Mouse (Mus musculus): ENCODE data around the gene Mecom. TPM values are rescaled to one million over a fixed set of nuclear protein-coding genes. Genes with fewer than 3 reads are reported as not detected.

The Mecom gene
- polyA plus RNA-seq, 1 experiment, result 0.02 TPM

DNA sequence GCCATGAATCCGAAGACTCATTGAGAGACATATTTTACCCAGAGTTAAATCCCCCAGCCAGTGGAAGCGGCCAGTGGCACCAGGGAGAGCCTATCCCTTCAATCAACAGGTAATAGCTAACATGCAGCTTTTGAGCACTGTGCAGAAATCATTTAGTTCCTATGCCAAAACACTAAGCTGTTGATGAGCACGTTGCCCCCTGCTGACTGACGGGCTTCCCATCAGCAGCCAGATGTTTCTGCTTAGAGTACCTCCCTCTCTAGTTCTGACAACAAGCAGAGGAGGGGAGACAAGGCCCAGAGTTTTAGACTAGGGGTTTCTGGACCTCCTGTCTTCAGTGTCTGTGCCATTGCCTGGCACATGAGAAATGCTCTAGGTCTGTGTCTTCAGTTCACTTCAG, 239.7 kb downstream of the Mecom start:
- H3K36me3 ChIP-seq (ENCODE audit: control insufficient read depth), result no peaks in the 10 kb centered on the region
- H3K9me3 ChIP-seq (ENCODE audit: control insufficient read depth, low read length), result no peaks in the 10 kb centered on the region
- no peaks in the 10 kb centered on the region for H3K27me3 ChIP-seq (ENCODE audit: control insufficient read depth)
- no peak overlapping the region for H3K4me3 ChIP-seq (replicated peaks)
- no peak for TF ChIP-seq TAL1 (IDR thresholded peaks at IDR 0.05; ENCODE audit: low read length)
- TF ChIP-seq GATA1 (IDR thresholded peaks at IDR 0.05; ENCODE audit: low read length), result no peak
- no peaks in the 10 kb centered on the region for H3K4me1 ChIP-seq (ENCODE audit: control insufficient read depth)

DNA sequence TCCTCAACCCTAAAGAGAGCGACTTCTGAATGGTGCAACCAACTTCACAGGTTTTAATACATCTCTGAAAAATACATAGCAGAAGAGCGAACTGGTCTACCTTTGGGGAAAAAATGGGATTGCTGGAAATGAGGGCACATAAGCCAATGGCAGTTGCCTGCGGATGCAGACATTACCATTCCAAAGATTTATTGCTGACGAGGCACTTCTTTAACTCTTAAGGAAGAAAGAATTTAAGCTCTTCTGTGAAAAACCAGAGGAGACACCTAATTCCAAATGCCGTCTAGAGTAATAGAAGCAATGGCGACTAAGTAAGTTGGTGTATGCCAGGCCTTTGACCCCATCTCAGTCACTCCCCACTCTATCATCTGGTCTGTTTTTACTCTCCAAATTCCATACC, 240.2 kb downstream of the Mecom start:
- H3K9me3 ChIP-seq (ENCODE audit: control insufficient read depth, low read length), result no peaks in the 10 kb centered on the region
- no peak overlapping the region for H3K4me3 ChIP-seq (replicated peaks)
- no peaks in the 10 kb centered on the region for H3K27me3 ChIP-seq (ENCODE audit: control insufficient read depth)
- H3K36me3 ChIP-seq (ENCODE audit: control insufficient read depth), result no peaks in the 10 kb centered on the region
- TF ChIP-seq GATA1 (IDR thresholded peaks at IDR 0.05; ENCODE audit: low read length), result no peak
- TF ChIP-seq TAL1 (IDR thresholded peaks at IDR 0.05; ENCODE audit: low read length), result no peak
- no peaks in the 10 kb centered on the region for H3K4me1 ChIP-seq (ENCODE audit: control insufficient read depth)

DNA sequence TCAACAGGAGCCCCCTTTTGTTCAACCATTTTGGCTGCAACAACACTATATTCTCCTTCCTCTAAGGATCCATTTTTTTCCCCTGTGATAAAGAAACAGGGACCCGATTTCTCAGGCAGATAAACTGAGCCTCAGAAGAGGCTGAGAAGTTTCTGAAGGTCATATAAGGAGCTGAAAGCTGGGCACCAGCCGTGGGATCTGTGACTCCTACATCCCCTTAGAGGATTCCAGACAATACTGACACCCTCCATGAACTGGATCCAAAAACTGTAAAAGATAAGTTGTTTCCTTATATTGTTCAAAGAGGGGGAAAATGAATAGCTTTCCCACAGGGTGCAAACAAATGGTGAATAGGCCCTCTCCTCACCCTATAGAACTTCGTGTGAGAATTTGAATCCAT, 241.7 kb downstream of the Mecom start:
- Histone ChIP-seq H3K36me3 (ENCODE audit: control insufficient read depth) (no peaks in the 10 kb centered on the region), H3K27me3 (ENCODE audit: control insufficient read depth) (no peaks in the 10 kb centered on the region), H3K4me1 (ENCODE audit: control insufficient read depth) (no peaks in the 10 kb centered on the region), H3K9me3 (ENCODE audit: control insufficient read depth, low read length) (no peaks in the 10 kb centered on the region), H3K4me3 (replicated peaks) (no peak overlapping the region)
- TF ChIP-seq TAL1 (IDR thresholded peaks at IDR 0.05; ENCODE audit: low read length) (no peak), GATA1 (IDR thresholded peaks at IDR 0.05; ENCODE audit: low read length) (no peak)

DNA sequence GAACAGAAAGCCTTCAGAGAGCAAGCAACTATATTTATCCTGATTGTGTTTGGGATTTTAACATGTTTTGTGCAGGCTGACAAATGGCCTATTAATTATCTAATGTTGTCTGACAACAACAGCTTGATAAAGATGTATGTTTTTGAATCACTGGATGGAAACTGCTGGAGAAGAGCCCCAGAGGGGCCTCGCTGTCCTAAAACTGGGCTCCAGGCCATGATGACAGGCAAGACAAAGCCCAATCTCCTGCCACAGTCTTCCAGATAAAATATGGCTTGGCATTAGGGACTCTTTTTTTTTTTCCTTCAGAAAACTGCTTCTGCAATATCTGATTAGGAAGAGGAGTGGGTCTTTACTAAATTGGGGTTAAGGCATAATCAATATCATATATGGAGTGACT, 248.3 kb downstream of the Mecom start:
- H3K27me3 ChIP-seq (ENCODE audit: control insufficient read depth), result no peaks in the 10 kb centered on the region
- TF ChIP-seq GATA1 (IDR thresholded peaks at IDR 0.05; ENCODE audit: low read length) (no peak), TAL1 (IDR thresholded peaks at IDR 0.05; ENCODE audit: low read length) (no peak)
- H3K9me3 ChIP-seq (ENCODE audit: control insufficient read depth, low read length), result no peaks in the 10 kb centered on the region
- no peak overlapping the region for H3K4me3 ChIP-seq (replicated peaks)
- no peaks in the 10 kb centered on the region for H3K4me1 ChIP-seq (ENCODE audit: control insufficient read depth)
- no peaks in the 10 kb centered on the region for H3K36me3 ChIP-seq (ENCODE audit: control insufficient read depth)

DNA sequence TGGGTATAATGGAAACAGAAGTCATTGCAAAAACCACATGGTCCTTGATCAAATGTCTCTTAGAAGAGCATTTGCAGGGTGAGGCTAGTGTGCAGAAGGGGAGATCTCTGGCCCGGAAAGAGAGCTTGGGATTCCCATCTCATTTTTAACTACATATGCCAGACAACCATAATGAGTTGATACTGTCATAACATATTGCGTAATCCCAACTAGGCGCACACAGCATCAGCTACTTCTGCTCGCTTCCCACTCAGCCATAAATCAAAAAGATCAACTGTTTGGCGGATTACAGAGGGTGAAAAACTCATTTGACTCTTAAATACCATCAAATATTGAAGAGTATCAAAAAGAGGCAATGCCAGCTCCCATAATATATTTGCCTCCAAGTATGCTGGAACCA, 253.4 kb downstream of the Mecom start:
- no peak overlapping the region for H3K4me3 ChIP-seq (replicated peaks)
- TF ChIP-seq GATA1 (IDR thresholded peaks at IDR 0.05; ENCODE audit: low read length), result no peak
- no peak for TF ChIP-seq TAL1 (IDR thresholded peaks at IDR 0.05; ENCODE audit: low read length)
- no peaks in the 10 kb centered on the region for H3K9me3 ChIP-seq (ENCODE audit: control insufficient read depth, low read length)
- H3K36me3 ChIP-seq (ENCODE audit: control insufficient read depth), result no peaks in the 10 kb centered on the region
- no peaks in the 10 kb centered on the region for H3K27me3 ChIP-seq (ENCODE audit: control insufficient read depth)
- no peaks in the 10 kb centered on the region for H3K4me1 ChIP-seq (ENCODE audit: control insufficient read depth)

DNA sequence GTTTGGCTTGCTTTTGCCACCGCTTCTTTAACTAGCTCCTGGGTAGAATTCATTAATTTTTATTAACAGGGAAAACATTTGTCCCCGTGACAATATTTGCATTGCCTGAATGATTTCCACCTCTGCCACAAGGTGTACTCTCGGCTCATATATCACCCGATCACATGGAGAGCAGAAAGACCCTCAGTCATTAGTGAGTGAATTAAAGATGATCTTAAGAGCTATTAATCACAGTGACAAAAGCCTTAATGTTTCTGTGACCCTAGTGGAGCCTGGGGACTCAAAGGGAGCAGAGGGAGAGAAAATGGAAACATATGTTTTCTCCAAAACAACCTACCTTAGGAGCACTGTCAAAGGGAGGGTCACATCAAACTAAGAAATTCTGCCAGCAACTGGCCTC, 261.3 kb downstream of the Mecom start:
- no peaks in the 10 kb centered on the region for H3K4me1 ChIP-seq (ENCODE audit: control insufficient read depth)
- no peaks in the 10 kb centered on the region for H3K27me3 ChIP-seq (ENCODE audit: control insufficient read depth)
- TF ChIP-seq GATA1 (IDR thresholded peaks at IDR 0.05; ENCODE audit: low read length) (no peak), TAL1 (IDR thresholded peaks at IDR 0.05; ENCODE audit: low read length) (no peak)
- H3K36me3 ChIP-seq (ENCODE audit: control insufficient read depth), result no peaks in the 10 kb centered on the region
- no peaks in the 10 kb centered on the region for H3K9me3 ChIP-seq (ENCODE audit: control insufficient read depth, low read length)
- H3K4me3 ChIP-seq (replicated peaks), result no peak overlapping the region

DNA sequence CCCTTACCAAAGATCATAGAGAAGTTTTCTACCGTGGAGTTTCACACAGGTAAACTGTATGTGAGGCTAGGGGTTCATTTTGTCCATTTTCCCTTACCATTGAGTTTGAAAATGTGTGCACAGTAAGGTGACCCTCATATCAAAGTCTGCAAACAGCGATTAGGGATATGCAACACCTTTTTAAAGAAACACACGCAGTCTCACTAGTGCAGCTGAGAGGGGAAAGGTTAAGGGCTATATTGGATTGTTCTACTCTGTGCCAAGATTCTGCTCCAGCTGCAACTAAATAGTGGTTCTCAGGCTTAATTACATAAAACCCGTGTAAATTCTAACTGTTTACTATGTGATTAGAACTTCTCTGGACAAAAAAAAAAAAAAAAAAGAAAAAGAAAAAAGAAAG, 263.7 kb downstream of the Mecom start:
- Histone ChIP-seq H3K9me3 (ENCODE audit: control insufficient read depth, low read length) (no peaks in the 10 kb centered on the region), H3K4me1 (ENCODE audit: control insufficient read depth) (no peaks in the 10 kb centered on the region), H3K36me3 (ENCODE audit: control insufficient read depth) (no peaks in the 10 kb centered on the region), H3K4me3 (replicated peaks) (no peak overlapping the region), H3K27me3 (ENCODE audit: control insufficient read depth) (no peaks in the 10 kb centered on the region)
- no peak for TF ChIP-seq TAL1 (IDR thresholded peaks at IDR 0.05; ENCODE audit: low read length)
- no peak for TF ChIP-seq GATA1 (IDR thresholded peaks at IDR 0.05; ENCODE audit: low read length)

DNA sequence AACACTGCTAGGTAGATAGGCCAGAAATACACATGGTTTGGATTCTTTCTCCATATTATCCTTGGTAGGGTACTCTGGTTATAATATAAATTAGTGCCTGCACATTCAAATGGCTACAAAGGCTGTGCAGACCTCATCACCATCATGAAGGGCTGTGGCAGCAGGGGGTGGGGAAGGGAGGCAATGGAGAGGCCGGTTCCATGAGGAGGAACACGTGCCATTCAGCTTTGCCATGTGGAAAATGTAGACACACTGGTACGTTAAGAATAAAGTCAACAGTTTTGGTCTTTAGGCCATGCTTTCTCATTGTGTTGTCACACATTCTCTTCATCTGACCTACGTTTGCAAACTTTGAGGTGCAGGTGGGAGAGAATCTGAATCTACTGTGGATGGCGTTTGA, 264.2 kb downstream of the Mecom start:
- Histone ChIP-seq H3K9me3 (ENCODE audit: control insufficient read depth, low read length) (no peaks in the 10 kb centered on the region), H3K4me1 (ENCODE audit: control insufficient read depth) (no peaks in the 10 kb centered on the region), H3K4me3 (replicated peaks) (no peak overlapping the region), H3K36me3 (ENCODE audit: control insufficient read depth) (no peaks in the 10 kb centered on the region), H3K27me3 (ENCODE audit: control insufficient read depth) (no peaks in the 10 kb centered on the region)
- no peak for TF ChIP-seq GATA1 (IDR thresholded peaks at IDR 0.05; ENCODE audit: low read length)
- no peak for TF ChIP-seq TAL1 (IDR thresholded peaks at IDR 0.05; ENCODE audit: low read length)

DNA sequence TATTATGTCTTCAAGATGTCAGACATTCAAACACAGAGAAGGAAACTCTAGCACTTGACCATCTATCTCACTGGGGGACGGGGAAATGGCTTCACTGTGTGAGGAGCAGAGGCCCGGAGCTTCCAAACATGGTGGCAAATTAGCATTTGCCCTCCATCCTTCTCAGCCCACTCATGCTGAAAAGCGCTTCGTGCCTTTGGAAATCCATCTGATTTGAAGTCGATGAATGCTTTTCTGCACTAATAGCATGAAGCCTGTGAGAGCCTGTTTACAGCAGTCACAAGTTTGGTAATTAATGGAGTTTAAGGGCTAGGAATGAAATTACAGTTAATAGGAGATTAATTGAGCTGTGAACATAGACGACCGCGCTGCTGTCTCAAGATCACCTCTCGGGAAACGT, 270.2 kb downstream of the Mecom start:
- no peak overlapping the region for H3K4me3 ChIP-seq (replicated peaks)
- no peaks in the 10 kb centered on the region for H3K36me3 ChIP-seq (ENCODE audit: control insufficient read depth)
- H3K27me3 ChIP-seq (ENCODE audit: control insufficient read depth), result no peaks in the 10 kb centered on the region
- TF ChIP-seq TAL1 (IDR thresholded peaks at IDR 0.05; ENCODE audit: low read length) (no peak), GATA1 (IDR thresholded peaks at IDR 0.05; ENCODE audit: low read length) (no peak)
- H3K9me3 ChIP-seq (ENCODE audit: control insufficient read depth, low read length), result no peaks in the 10 kb centered on the region
- H3K4me1 ChIP-seq (ENCODE audit: control insufficient read depth), result no peaks in the 10 kb centered on the region

DNA sequence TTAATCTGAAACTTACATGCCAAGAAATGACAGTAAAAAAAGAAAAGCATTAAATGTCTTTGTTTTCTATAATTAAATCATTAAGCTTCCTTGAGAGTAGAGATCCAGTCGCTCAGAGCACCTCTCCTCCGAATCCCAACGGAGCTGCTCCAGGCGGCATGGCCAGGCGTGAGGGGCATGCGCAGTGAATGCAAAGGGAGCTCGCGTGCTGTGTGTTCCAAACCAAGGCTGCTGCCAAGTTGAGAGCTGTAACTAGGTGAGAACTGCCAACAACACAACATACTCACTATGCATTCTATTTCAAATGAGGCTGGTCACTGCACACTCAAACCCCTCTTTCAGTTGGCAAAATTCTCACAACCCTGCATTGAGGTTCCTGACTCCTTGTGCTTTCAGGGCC, 271.7 kb downstream of the Mecom start:
- no peak overlapping the region for H3K4me3 ChIP-seq (replicated peaks)
- TF ChIP-seq GATA1 (IDR thresholded peaks at IDR 0.05; ENCODE audit: low read length) (no peak), TAL1 (IDR thresholded peaks at IDR 0.05; ENCODE audit: low read length) (no peak)
- no peaks in the 10 kb centered on the region for H3K36me3 ChIP-seq (ENCODE audit: control insufficient read depth)
- H3K4me1 ChIP-seq (ENCODE audit: control insufficient read depth), result no peaks in the 10 kb centered on the region
- H3K27me3 ChIP-seq (ENCODE audit: control insufficient read depth), result no peaks in the 10 kb centered on the region
- H3K9me3 ChIP-seq (ENCODE audit: control insufficient read depth, low read length), result no peaks in the 10 kb centered on the region
